Mouse (Mus musculus) fibroblast of lung, adult 2 months (primary cell): ENCODE measurements around the gene Clpb.

Experiments
- DNase-seq: peaks from one replicate; pipeline ENCODE4 v3.0.0-alpha.2; 2011; ENCODE audit warnings: low read depth

Clpb gene

GRCm38 (mm10) chr7:101821571-101822501 is 158.4 kb downstream of the Clpb start:
- DNase-seq: no peak

- no peak for DNase-seq
Measured at GRCm38 (mm10) chr7:101822836-101823757, 159.7 kb downstream of the Clpb start.

GRCm38 (mm10) chr7:101823758-101824630 is 160.6 kb downstream of the Clpb start:
- DNase-seq: no peak

- DNase-seq: no peak
Measured at GRCm38 (mm10) chr7:101830373-101830772, 166.9 kb downstream of the Clpb start.

GRCm38 (mm10) chr7:101831437-101831836 is 168.0 kb downstream of the Clpb start:
- DNase-seq: no peak

GRCm38 (mm10) chr7:101832372-101832771 is 168.9 kb downstream of the Clpb start:
- no peak for DNase-seq

GRCm38 (mm10) chr7:101833352-101833751 is 169.9 kb downstream of the Clpb start:
- DNase-seq: no peak

GRCm38 (mm10) chr7:101833916-101834584 is 170.6 kb downstream of the Clpb start:
- DNase-seq: no peak

- no peak for DNase-seq
Measured at GRCm38 (mm10) chr7:101834903-101835302, 171.5 kb downstream of the Clpb start.

- DNase-seq: no peak
Measured at GRCm38 (mm10) chr7:101835457-101836109, 172.2 kb downstream of the Clpb start.

GRCm38 (mm10) chr7:101836271-101837153 is 173.1 kb downstream of the Clpb start:
- DNase-seq: no peak

- no peak for DNase-seq
Measured at GRCm38 (mm10) chr7:101837154-101837605, 173.7 kb downstream of the Clpb start.

- DNase-seq: peak; percentile 70
Measured at GRCm38 (mm10) chr7:101837606-101838471, 174.4 kb downstream of the Clpb start, which contains the start of gene Inppl1. TSS of gene Inppl1 (minus strand) at chr7:101838229.

- DNase-seq: no peak
Measured at GRCm38 (mm10) chr7:101844186-101844585, 180.8 kb downstream of the Clpb start.
